Mouse (Mus musculus): ENCODE results near the gene Sf3b2.

Sf3b2 gene

DNA sequence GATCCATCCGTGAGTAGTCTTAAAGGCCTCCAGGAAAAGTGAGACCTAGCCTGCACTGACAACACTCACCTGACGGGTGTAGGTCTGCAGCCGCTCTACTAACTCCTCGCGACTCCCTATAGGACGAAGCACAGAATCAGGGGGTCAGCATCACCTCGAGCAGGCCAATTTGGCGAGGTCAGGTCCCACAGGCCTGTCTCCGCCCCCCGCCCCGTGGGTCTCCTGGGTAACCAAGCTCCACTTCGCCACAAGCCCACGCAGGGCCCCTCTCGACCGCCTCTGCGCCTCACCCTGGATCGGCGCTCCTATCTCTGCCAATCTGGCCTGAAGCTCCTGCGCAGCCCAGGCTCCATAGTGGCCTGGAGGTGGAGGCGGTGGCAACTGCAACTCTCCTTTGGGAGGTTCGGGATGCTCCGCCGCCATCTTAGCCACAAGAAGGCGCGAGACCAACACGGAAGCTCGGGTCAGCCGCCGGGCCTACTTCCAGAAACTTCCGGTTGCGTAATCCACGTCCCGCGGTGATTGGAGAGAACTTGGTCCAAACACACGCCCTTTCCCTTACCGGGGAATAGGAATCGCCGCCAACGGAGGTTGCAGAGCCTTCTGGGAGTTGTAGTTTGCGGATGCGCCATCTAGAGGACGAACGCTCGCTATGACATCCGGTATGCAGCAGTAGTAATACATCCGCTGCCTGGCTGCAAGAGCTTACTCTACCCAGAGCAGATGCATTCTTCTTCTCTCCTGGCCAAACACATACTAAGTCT, at the start of gene Sf3b2:
Gene Sf3b2, minus strand, starts transcription at position 484 of the 764 bp plus-strand sequence.
- POLR2A ChIA-PET, result interaction anchor here (0.5 to 6.3 kb wide), 93 partner anchors 8 to 1198 kb away, joined by 3 to 55 read pairs (median 4); partner anchors contain the start of genes Eif1ad (in 3 of the 4), Pacs1 (in 3 of the 4), Sart1 (in 3 of the 4) and Banf1 (in 2 of the 4)
- CTCF ChIA-PET, result interaction anchor here (0.6 to 2.4 kb wide), 33 partner anchors 9 to 1063 kb away, joined by 3 to 14 read pairs (median 4); partner anchors contain the start of genes Banf1 (in 1 of the 4), Catsper1 (in 1 of the 4), Cst6 (in 1 of the 4) and Eif1ad (in 1 of the 4)

DNA sequence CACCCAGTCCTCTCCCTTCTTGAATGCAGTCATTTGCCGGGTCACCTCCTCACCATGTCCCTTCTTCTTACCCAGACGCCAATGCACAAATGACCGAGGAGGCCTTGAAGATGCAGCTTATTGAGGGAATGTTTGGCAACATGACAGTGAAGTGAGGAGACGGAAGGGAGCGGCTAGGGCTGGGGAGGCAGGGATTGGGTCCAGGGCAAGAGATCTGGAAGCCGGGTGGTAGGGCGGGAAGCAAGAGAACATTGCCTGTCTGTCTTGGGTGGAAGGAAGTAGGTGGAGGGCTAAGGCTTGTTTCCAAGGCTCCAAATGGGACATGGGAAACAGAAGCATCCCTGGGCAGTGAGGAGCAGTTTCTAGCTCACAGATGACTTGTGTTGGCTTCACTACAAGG, 46.1 kb upstream of the Sf3b2 start:
- POLR2A ChIA-PET, result interaction anchor here in 1 of 4 experiments (1.0 kb wide), 1 partner anchor 10 kb away, joined by 3 read pairs; no protein-coding TSS in a partner anchor

DNA sequence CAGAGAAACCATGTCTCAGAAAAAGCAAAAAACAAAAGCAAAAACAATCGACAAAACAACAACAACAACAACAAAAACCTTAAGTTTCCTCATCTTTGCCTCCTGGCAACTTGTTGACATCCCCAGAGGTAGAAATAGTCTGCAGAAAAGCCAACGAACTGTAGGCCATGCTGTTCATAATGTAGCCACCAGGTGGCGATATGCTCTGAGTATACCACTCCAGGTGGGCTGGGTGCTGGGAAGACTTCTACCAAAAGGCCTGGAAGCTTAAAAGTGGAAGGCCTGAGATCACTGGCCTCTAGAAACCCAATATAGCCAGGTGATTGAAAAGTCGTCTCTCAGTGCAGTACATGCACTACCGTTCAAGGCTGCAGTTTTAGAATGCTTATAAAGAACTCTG, 42.7 kb upstream of the Sf3b2 start:
- ChIA-PET POLR2A (interaction anchor here (0.6 to 1.6 kb wide), 18 partner anchors 9 to 1059 kb away, joined by 3 to 6 read pairs (median 3); partner anchors contain the start of genes Sart1 (in 2 of the 4), Banf1 (in 1 of the 4), Cst6 (in 1 of the 4) and Eif1ad (in 1 of the 4)), CTCF (interaction anchor here (0.5 to 1.7 kb wide), 25 partner anchors 10 to 678 kb away, joined by 3 to 31 read pairs (median 4); partner anchors contain the start of genes Cst6 (in 3 of the 4), Capn1 (in 1 of the 4), Eif1ad (in 1 of the 4) and Mus81 (in 1 of the 4))

More for the DNA sequence above, 46.1 kb upstream of the Sf3b2 start:
- CTCF ChIA-PET, result interaction anchor here in 1 of 4 experiments (0.7 kb wide), 1 partner anchor 735 kb away, joined by 10 read pairs; no protein-coding TSS in a partner anchor

DNA sequence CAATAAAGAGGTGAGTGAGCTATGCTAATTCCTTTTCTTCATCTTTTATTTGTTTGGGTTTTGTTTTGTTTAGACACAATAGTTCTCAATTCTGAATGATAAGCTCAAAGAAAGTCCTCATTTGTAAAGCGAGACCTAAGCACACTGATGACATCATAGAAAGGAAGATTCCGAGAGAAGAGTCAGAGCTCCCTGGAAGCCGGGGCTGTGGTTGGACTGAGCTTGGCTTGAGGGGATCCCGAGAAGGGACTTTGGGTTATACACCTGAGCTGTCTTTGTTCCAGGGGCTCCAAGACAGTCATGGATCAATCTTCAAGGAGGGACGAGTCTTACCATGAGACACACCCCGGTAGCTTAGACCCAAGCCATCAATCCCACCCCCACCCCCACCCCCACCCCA, 40.2 kb upstream of the Sf3b2 start, which contains the start of gene Catsper1:
Gene Catsper1, plus strand, starts transcription at position 301 of the 400 bp plus-strand sequence.
- ChIA-PET POLR2A (interaction anchor here (0.7 to 1.9 kb wide), 11 partner anchors 11 to 118 kb away, joined by 3 to 8 read pairs (median 3); partner anchors contain the start of genes Sf3b2 (in 3 of the 4), Cst6 (in 1 of the 4) and Eif1ad (in 1 of the 4)), CTCF (interaction anchor here (0.6 to 2.7 kb wide), 8 partner anchors 13 to 233 kb away, joined by 3 to 16 read pairs (median 4); partner anchors contain the start of genes Cst6 (in 3 of the 4), Banf1 (in 1 of the 4), Eif1ad (in 1 of the 4) and Sf3b2 (in 1 of the 4))

DNA sequence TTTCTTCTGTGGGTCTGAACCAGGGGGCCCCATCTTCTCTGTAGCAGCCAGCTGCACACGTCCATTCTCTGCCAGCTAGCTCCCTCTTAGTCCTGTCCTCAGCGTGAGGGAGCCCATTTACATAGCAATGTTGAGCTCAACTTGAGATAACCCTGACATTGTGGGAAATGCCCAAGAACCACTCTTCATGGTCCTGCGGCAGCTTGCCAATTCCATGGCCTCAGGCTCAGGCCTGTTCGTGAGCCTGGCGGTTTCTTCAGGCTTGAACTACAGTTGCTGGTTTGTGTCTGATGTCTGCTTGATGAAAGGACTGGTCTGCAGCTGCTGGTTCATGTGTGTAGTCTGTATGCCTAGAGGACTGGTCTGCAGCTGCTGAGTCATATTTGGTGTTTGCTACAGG, 39.5 kb upstream of the Sf3b2 start:
- POLR2A ChIA-PET, result interaction anchor here (0.5 to 1.9 kb wide), 11 partner anchors 11 to 1574 kb away, joined by 3 to 8 read pairs (median 3); partner anchors contain the start of genes Sf3b2 (in 2 of the 4), Banf1 (in 1 of the 4) and Eif1ad (in 1 of the 4)
- CTCF ChIA-PET, result interaction anchor here (0.6 to 2.7 kb wide), 8 partner anchors 13 to 184 kb away, joined by 3 to 16 read pairs (median 5); partner anchors contain the start of genes Cst6 (in 3 of the 4), Banf1 (in 1 of the 4), Eif1ad (in 1 of the 4) and Sf3b2 (in 1 of the 4)

DNA sequence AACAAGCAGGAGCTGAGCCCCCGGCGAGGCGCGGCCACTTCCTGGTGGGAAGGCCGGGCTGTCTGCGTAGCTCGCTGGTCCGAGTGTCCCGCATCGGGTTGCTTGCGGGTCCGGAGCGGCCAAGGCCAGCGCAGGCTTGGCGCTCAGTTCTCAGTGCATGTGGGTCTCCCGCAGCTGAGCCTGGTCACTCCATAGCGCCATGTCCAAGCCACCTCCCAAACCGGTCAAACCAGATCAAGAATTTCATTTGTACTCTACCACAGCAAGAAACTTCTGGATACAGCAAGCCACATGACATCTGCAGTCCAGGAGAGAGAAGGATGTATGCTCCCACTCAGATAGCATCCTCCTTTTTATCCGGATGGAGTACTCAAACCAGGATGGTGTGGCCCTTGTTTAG, 32.7 kb upstream of the Sf3b2 start:
- ChIA-PET POLR2A (interaction anchor here in 1 of 4 experiments (0.7 kb wide), 1 partner anchor 94 kb away, joined by 3 read pairs; no protein-coding TSS in a partner anchor), CTCF (interaction anchor here in 1 of 4 experiments (0.6 to 1.6 kb wide), 3 partner anchors 10 to 43 kb away, joined by 3 to 5 read pairs (median 3); no protein-coding TSS in a partner anchor)

DNA sequence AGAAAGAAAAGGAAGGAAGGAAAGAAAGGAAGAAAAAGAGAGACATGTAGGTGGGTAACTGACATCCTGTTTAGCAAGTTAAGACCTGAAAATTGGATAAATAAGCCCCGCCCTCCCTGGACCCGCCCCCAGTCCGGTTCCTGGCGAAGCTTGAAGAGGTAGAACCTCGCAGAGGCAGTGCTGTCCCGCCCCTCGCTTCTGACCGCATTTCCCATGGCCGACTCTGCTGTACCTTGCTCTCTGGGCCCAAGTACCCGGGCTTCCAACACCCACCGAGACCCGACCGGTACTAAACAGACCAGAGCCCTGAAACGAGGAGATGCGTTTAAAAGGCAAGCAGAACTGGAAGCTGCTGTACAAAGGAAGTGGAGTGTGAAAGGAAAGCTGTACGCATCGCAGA, 28.5 kb upstream of the Sf3b2 start:
- ChIA-PET POLR2A (interaction anchor here in 3 of 4 experiments (0.6 to 3.1 kb wide), 8 partner anchors 10 to 165 kb away, joined by 3 to 7 read pairs (median 3); partner anchors contain the start of genes AI837181 (in 1 of the 3), Catsper1 (in 1 of the 3), Drap1 (in 1 of the 3) and Mus81 (in 1 of the 3)), CTCF (interaction anchor here in 3 of 4 experiments (0.6 to 2.8 kb wide), 6 partner anchors 14 to 1114 kb away, joined by 3 to 10 read pairs (median 3); partner anchors contain the start of gene Cst6 (in 2 of the 3))

DNA sequence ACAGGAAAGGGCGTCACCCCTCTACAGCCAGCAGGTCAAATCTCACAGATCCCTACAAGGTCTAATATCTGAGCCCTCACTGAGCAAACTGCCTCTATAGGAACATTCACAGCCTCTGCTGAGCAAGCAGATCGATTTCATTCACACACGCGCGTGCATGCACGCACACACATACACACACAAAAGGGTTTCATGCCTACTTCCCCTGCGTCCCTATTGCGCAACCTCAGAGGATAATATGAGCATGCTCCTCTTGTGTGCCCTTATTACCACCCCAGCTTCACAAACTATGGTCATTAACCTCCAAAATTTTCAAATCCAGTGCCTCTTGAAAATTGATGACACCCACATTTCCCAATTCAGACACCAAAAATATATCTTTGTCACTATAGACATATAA, 17.9 kb upstream of the Sf3b2 start:
- CTCF ChIA-PET, result interaction anchor here in 2 of 4 experiments (0.6 to 1.0 kb wide), 2 partner anchors 18 to 261 kb away, joined by 3 read pairs; partner anchors contain the start of gene Sf3b2 (in 1 of the 2)

DNA sequence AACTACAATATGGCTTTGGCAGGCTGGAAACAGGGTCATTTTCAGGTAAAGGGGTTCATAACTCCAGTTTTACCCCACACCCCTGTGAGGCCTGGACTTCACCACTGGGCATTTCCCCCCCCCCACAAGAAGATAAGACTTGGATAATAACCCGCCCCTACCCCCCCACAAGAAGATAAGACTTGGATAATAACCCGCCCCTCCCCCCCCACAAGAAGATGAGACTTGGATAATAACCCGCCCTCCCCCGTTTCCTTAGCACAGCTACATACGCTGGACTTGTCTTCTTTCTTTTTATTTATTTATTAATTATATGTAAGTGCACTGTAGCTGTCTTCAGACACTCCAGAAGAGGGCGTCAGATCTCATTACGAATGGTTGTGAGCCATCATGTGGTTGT, 13.8 kb upstream of the Sf3b2 start:
- POLR2A ChIA-PET, result interaction anchor here in 3 of 4 experiments (0.7 to 4.4 kb wide), 5 partner anchors 13 to 487 kb away, joined by 3 to 55 read pairs (median 4); partner anchors contain the start of genes Sf3b2 (in 2 of the 3) and Gal3st3 (in 1 of the 3)
- CTCF ChIA-PET, result interaction anchor here in 3 of 4 experiments (0.6 to 2.2 kb wide), 7 partner anchors 29 to 309 kb away, joined by 3 to 10 read pairs (median 3); partner anchors contain the start of genes Cst6 (in 1 of the 3) and Tsga10ip (in 1 of the 3)

More for the DNA sequence above, 17.9 kb upstream of the Sf3b2 start:
- POLR2A ChIA-PET, result interaction anchor here in 3 of 4 experiments (0.9 to 1.8 kb wide), 3 partner anchors 11 to 18 kb away, joined by 3 to 5 read pairs (median 3); partner anchors contain the start of gene Sf3b2 (in 2 of the 3)

DNA sequence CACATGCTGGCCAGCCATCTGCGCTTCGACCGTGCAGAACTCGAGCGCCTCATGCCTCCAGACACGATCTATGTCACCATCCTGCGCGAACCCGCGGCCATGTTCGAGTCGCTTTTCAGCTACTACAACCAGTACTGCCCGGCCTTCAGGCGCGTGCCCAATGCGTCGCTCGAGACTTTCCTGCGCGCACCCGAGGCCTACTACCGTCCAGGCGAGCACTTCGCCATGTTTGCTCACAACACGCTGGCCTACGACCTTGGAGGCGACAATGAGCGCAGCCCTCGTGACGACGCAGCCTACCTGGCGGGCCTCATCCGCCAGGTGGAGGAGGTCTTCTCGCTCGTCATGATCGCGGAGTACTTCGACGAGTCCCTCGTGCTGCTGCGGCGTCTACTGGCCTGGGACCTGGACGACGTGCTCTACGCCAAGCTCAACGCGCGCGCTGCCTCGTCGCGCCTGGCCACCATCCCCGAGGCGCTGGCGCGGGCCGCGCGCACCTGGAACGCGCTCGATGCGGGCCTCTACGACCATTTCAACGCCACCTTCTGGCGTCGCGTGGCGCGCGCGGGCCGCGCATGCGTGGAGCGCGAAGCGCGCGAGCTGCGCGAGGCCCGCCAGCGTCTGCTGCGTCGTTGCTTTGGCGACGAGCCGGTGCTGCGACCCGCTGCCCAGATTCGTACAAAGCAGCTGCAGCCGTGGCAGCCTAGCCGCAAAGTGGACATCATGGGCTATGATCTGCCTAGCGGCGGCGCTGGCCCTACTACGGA, 11.9 kb upstream of the Sf3b2 start:
- ChIA-PET POLR2A (interaction anchor here (0.8 to 4.4 kb wide), 32 partner anchors 9 to 204 kb away, joined by 3 to 55 read pairs (median 4); partner anchors contain the start of genes Sf3b2 (in 4 of the 4), AI837181 (in 2 of the 4), Drap1 (in 2 of the 4) and Gal3st3 (in 2 of the 4)), CTCF (interaction anchor here (0.5 to 2.2 kb wide), 20 partner anchors 9 to 582 kb away, joined by 3 to 14 read pairs (median 5); partner anchors contain the start of genes Sf3b2 (in 3 of the 4), Gal3st3 (in 2 of the 4), Banf1 (in 1 of the 4) and Cst6 (in 1 of the 4))

DNA sequence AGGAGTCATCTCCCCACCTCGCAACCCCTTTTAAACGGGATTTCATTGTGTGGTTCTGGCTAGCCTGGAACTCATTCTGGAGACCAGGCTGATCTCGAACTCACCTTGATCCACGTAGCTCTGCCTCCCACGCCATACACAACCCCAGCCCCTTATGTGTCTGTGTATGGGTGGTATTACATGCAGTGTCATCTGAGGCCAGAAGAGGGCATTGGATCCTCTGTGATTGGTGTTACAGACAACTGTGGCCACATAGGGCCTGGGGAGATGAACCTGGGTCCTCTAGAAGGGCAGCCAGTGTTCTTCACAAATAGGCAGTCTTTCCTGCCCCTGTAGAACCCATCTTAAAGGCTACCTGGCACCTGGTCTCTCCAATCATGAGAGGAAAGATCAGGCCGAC, 11.0 kb upstream of the Sf3b2 start:
- CTCF ChIA-PET, result interaction anchor here (0.5 to 2.2 kb wide), 19 partner anchors 8 to 789 kb away, joined by 3 to 14 read pairs (median 4); partner anchors contain the start of genes Sf3b2 (in 3 of the 4), Banf1 (in 1 of the 4), Cst6 (in 1 of the 4) and Eif1ad (in 1 of the 4)
- POLR2A ChIA-PET, result interaction anchor here in 3 of 4 experiments (0.7 to 4.4 kb wide), 22 partner anchors 8 to 204 kb away, joined by 3 to 55 read pairs (median 4); partner anchors contain the start of genes Gal3st3 (in 3 of the 3), Sf3b2 (in 3 of the 3), AI837181 (in 2 of the 3) and Drap1 (in 2 of the 3)

DNA sequence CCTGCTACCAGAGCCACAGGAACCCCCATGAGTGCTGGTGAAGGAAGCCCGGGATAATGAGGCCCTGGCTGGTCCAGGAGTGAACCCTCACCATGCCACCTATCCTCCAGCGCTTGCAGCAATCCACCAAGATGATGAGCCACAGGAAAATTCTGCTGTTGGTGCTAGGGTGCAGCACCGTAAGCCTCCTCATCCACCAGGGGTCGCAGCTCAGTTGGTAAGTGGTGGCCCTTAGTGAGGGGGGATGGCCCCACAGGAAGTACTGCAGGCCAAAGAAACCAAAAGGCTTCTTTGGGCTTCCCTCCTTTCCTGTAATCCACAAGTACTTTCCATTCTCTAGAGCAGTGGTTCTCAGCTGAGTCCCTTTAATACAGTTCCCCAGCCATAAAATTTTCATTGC, 7.2 kb upstream of the Sf3b2 start:
- CTCF ChIA-PET, result interaction anchor here in 3 of 4 experiments (0.5 to 1.9 kb wide), 16 partner anchors 8 to 484 kb away, joined by 3 to 8 read pairs (median 3); partner anchors contain the start of gene Cst6 (in 1 of the 3)

DNA sequence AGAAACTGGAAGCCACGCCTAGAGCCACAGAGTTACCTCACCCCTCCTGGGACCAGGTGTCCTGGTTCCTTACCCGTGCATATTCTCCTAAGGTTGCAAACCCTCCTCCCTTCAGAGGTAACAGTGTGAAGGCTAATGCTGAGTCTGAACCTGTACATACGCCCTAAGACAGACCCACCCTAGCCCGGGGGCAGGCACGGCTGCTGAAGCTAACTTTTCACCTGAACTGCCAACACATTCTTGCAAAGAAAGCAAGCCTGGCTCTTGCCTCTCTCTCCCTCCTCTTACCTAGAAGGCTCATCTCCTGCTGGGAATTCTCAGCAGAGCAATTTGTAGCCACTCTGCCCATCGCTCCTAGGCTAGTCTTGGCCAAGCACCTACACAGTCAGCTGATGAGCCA, 5.3 kb upstream of the Sf3b2 start:
- CTCF ChIA-PET, result interaction anchor here in 3 of 4 experiments (0.5 to 1.2 kb wide), 4 partner anchors 38 to 1974 kb away, joined by 3 to 4 read pairs (median 4); partner anchors contain the start of gene Cst6 (in 1 of the 3)
- POLR2A ChIA-PET, result no interaction called here

More for the DNA sequence above, 7.2 kb upstream of the Sf3b2 start:
- POLR2A ChIA-PET, result interaction anchor here in 2 of 4 experiments (1.0 to 1.4 kb wide), 4 partner anchors 9 to 154 kb away, joined by 3 to 5 read pairs (median 4); partner anchors contain the start of gene Cst6 (in 1 of the 2)

DNA sequence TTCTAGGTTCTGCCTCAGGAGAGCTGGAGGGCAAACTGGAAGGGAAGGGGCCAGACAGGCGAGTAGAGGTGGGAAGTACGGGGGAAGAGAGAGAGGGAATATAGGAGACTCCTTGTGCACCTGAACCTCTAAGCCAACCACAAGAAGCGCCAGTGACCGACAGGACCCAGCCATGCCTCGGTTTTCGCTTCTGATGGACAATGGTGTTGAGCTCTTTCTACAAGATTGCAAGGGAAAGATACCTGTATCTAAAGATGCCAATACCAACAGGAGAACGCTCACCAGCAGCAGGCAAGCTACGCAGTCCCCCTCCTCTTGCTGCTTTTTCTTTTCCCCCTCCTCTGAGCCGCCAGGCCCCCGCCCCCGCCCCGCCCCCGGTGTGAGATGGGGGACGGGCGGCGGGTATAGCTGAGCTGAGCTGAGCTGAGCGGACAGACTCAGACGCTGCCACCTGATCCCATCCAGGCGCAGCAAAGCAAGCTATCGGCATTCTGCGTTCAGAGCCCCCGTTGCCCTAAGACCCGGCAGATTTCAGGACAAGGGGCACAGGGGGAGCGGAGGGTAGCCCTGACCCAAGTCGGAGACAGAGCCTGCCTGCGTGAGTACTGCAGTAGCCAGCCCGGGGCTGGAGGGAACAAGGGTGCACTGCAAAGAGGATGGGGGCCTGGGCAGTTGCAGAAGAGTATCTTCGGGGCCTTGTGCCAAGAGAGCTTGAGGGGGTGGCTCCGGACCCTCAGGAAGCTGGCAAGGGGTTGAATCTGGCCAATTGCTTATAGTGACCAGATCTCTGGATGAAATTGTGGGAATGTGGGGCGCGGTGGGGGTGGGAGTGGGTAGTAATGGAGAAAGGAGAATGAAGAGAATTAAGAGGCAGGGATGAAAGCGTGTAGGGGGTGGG, 2.9 kb upstream of the Sf3b2 start, which contains the start of gene Gal3st3:
Gene Gal3st3, plus strand, starts transcription at position 429 of the 898 bp plus-strand sequence.
- CTCF ChIA-PET, result interaction anchor here in 3 of 4 experiments (0.5 to 1.8 kb wide), 10 partner anchors 9 to 270 kb away, joined by 3 to 5 read pairs (median 4); partner anchors contain the start of gene Cfl1 (in 1 of the 3)
- POLR2A ChIA-PET, result interaction anchor here in 3 of 4 experiments (0.6 to 6.3 kb wide), 30 partner anchors 8 to 366 kb away, joined by 3 to 55 read pairs (median 4); partner anchors contain the start of genes Eif1ad (in 2 of the 3), Banf1 (in 1 of the 3), Ccdc85b (in 1 of the 3) and Cfl1 (in 1 of the 3)
